Mouse (Mus musculus): Measurements from ENCODE around the gene Cnr2.

Cnr2 gene

DNA sequence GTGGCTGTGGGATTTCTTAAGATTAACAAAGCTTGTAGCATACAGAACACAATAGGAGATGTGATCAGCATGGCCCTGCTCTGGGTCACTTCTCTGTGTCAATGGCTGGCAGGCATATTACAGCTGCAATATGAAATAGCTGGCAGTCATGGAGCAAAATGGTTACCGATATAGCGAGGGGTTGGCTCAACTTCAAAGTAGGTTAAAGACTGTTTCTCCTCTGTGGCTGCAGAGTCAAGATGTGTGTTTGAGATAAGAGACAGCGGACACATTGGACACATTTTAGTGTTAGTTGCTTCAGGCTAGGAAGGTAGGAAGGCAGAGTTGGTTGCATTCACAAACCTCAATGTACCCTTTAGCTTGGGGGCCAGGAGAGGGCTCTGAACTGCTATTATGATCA lies 11.4 kb downstream of the Cnr2 start:
- no peak for DNase-seq (ENCODE audit: low spot score)

DNA sequence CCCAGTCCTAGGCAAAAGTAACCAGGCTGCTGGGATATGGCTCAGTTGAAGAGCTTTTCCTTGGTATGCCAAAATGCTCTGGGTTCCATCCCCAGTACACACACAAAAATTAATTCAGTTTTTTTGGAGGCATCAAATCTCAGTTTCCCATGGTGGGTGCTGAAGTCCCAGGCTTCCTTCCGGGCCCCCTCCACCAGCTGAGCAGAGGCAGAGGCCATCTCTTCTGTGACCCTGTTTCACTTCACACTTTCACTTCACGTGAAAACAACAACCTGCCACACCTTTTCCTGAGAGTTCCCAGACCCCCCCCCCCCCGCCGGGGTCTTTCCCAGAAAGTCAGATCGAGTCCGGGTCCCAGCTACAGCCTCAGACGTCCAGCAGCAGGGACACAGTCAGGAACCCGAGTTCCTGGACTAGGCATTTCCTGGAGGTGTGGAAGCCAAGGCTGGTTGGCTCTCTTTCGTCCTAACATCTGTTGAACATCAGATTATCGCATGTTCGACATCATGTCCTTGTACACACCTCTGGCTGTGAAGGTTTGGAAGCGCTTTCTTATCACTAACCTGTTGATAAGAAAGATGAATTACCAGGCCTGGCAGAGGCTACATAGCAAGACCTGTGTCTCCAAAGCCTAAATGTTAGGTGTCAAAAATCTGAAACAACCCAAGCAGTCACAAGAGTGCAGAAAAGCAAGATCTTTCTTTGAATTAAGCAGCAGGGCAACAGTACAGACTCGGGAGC lies 14.3 kb downstream of the Cnr2 start:
- DNase-seq (ENCODE audit: low spot score): no peak

DNA sequence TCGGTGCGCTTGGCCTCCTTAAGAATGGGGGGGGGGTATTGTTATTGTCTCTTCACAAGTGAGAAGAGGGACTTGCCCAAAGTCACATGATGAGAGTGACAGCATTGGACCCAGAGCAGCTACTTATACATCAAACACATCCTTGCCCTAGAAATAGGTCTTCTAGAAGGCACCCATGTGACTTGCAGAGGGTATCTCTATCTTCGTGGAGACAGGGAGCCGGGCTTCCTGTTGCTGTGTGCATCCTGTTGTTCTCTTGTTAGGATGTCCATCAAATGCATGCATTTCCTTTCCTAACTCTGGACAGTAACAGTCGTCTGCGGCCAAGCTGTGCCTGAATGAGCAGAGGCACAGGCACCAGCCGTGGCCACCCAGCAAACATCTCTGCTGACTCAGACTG lies 16.3 kb downstream of the Cnr2 start:
- DNase-seq (ENCODE audit: low spot score): no peak

DNA sequence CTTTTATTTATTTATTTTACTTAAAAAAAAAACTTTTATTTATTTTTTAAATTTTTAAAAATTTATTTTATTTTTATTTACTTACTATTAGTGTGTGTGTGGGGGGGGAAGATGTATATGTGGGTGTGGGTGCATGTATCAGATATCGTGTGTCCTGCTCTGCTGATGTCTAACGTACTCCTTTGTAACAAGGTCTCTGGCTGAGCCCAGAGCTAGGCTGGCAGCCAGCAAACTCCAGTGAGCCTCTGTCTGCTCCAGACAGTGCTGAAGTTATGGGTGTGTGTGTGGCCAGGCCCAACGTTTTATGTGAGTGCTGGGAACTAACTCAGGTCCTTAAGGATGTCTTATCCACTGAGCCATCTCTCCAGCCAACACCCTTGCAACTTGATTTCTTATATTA lies 17.0 kb downstream of the Cnr2 start:
- DNase-seq (ENCODE audit: low spot score): no peak

DNA sequence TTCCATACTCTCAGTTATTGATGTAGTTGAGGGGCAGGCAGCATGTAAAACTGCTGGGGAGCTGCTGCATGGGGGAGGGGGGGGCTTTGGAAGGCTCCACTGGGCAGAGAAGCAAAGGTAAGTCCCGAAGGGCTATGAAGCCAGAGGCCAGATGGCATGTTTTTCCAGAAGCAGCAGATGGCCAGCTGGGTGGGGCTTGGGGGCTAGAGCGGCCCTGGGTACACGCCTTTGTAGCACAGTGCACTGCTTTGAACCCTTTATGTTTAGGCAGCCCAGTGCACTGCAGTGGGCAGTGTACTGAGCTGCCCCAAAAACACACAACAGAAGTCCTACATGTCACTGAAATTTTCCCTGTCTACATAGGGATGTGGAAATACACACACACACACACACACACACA lies 17.6 kb downstream of the Cnr2 start:
- no peak for DNase-seq (ENCODE audit: low spot score)

DNA sequence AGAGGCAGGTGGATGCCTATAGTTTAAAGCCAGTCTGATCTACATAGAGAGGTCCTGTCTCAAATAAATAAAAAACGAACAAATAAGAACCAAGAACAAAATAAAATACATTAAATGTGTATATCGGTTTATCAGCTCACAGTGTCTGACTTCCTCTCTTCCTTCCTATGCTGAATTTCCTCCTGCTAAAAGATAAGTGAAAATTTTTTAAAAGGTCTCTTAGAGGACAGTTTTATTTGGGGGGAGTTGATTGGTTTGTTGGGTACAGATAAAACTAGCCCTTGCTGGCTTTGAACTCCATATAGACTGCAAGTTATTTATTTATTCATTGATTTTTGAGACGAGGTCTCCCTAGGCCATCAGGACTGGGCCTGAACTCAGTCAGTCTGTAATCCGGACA lies 18.2 kb downstream of the Cnr2 start:
- no peak for DNase-seq (ENCODE audit: low spot score)

DNA sequence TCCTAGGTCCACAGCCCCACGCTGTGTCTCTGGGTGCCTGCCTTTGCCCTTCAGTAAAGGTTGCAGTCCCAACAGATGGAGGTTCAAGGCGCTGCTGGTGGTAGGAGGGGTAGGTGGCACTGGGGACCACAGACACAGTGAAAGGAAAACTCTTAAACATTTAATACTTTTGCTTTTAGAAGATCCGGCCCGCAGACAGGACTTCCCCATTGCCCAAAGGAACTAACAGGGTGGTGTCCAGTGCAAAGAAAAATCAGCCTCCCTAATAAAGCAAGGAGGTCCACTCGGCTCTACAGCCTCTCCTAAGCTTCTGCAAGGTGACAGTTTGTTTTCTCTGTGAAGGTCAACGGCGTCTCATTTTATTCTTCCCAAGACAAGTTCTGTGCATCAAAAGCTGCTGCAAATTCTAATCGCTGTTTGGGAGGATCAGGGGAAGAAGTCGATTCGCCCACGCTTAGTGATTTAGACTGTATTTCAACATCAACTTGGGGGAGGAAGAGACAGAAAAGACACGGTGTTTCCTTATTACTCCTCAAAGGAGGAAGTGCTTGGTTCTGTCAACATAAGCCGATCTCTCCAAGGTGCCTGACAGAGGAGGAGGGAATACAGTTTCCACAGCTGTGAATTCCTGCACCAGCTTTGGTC lies 23.6 kb downstream of the Cnr2 start:
- no peak for DNase-seq (ENCODE audit: low spot score)

DNA sequence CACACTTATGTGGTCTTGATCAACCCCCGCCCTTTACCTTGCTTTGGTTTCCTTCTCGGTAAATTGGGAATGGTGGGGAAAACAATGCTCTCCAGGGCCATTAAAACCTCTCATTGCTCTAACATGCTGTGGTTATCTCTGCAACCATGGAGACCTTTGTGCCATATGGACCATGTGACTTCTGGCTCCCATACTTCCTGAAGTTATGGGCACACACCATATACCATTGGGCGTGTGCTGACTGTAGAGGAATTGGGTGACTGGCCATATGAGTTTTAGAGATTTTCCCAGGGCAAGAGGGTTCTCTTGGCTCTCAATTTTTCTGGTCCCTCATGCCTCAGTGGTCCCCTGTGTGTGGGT lies 24.1 kb downstream of the Cnr2 start:
- DNase-seq (ENCODE audit: low spot score): no peak

DNA sequence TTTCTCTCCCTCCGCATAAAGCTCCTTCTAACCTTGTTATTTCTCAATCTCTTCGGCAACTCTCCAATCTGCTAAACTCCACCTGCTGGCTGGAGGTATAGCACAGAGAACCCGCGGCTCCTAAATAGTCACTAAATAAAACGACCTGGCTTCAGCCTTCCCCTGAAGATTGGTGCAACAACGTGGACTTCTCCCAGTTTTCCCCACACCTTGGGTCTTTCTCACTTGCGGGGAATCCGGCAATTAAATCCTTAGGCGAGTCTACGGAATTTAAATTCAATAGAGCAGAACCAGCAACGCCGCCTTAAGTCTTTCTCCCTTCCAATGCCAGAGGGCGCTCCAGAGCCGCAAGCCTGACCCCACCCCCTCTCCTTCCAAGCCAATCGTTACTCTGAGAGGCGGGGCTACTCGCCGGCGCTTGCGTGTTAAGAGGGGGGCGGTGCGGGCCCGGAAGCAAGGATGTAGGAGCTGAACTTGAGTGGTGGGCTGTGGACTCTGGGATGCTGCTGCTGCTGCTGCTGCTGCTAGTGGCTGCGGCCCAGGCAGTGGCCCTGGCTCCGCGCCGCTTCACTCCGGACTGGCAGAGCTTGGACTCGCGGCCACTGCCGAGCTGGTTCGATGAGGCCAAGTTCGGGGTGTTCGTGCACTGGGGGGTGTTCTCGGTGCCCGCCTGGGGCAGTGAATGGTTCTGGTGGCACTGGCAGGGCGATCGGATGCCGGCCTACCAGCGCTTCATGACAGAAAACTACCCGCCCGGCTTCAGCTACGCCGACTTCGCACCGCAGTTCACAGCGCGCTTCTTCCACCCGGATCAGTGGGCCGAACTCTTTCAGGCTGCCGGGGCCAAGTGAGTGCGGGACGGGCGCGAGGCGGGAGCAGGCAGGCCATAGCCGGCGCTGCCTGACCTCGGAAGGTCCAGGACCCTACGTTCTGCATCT lies 25.4 kb downstream of the Cnr2 start, which contains the start of gene Fuca1:
Gene Fuca1, plus strand, starts transcription at position 432 of the 938 bp plus-strand sequence.
- DNase-seq (ENCODE audit: low spot score): peak; percentile 97

DNA sequence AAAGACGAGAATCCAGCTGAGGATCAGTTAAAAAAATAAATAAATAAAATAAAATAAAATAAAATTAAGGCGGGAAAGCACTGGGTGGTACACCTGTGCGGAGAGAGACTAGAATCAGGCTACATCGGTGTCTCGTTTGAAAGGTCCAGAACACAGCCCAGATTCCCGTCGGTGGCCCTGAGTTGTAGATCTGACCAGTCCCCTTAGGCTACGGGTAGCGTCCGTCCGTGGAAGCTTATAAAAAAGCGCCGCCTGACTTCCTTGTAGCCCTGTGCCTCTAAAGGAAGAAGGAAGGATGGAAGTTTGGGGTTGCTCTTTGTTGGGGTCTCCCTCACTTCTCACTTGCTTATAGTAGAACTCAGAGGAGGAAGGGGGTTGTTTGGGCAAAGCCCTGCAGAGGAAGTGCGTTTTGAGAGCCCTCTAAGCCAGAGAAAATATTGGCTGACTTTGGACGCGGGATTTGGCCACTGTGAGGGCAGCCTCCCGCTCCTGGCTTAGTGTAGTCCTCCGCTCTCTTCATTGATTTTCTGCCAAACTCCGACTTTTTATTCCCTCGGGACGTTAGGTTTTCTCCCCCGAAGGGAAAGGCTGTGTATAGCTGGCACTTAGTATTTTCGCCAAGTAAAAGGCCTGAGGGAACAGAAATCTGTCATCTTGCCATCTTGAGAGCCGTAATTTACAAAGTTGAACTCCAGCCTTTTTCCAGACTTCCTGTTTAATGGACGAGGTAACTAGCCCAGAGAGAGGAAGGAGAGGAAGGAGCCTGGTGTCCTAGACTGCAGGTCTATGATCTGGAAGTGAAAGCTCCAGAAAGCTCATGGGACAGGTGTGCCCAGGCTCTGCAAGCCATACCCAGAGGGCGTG lies 26.3 kb downstream of the Cnr2 start:
- no peak for DNase-seq (ENCODE audit: low spot score)

DNA sequence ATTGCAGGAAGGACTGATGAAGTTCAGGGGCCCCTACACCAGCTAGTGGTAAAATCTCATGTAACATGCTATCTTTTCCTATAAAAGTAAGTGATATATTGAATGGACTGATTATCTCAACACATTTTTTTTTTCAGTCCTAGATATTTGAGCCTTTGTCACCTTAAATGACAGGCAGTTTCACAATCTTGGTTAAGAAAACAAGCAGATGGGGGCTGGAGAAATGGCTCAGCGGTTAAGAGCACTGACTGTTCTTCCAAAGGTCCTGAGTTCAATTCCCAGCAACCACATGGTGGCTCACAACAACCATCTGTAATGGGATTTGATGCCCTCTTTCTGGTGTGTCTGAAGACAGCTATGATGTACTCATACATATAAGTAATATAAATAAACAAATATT lies 27.0 kb downstream of the Cnr2 start:
- DNase-seq (ENCODE audit: low spot score): no peak

DNA sequence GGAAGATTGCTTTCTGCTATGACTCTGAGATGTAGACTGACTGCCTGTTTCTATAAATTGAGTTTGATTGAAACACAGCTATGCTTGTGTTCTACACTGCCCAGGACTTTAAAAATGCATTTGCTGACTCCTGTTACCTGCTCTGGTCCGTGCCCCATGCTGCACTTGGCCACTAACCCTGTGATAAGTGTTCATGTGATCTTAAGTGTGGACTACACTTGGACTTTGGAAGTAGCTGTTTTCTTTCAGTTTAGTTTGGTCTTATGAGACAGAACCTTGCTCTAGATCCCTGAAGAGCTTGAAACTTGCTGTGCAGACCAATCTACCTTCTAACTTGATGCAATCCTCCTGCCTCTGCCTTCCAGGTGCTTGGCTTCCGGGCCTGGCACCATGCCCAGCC lies 29.2 kb downstream of the Cnr2 start:
- DNase-seq (ENCODE audit: low spot score): no peak

DNA sequence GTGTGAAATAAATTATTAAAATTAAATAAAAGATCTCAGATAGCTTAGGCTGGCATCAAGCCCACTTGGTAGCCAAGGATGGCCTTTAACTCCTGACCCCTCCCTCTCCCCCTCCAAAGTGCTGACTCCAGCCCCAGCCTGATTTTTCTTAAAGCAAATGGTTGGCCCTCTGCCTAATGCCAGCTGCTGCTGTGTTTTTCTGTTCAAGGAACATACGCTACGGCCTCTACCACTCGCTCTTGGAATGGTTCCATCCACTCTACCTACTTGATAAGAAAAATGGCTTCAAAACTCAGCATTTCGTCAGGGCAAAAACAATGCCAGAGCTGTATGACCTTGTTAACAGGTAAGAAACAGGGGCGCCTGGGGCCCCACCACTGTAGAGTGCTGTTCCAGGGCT lies 30.1 kb downstream of the Cnr2 start:
- DNase-seq (ENCODE audit: low spot score): no peak

DNA sequence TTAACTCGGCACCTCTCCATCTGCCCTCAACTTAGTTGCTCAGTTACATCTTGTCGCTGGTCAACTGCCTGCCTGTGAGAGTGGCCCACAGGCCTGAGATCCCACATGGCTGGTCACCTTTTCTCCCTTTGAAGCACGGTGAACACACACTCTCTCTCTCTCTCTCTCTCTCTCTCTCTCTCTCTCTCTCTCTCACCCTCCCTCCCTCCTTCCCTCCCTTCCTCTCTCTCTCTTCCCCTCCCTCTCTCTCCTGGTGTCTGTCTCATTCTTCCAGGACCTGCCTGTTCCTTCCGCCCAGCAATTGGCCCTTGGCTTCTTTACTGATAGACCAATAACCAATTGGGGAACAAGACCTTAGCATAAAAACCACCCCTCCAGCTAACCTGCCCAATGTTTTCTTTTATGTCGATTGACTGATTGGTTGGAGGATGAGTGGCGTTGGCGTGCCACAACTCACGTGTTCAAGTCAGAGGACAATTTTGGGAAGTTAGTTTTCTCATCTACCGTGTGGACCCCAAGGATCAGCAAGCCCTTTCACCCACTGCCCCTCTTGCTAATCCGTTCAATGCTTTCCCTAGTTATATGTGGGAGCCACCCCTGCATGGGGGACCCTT lies 31.1 kb downstream of the Cnr2 start:
- no peak for DNase-seq (ENCODE audit: low spot score)

DNA sequence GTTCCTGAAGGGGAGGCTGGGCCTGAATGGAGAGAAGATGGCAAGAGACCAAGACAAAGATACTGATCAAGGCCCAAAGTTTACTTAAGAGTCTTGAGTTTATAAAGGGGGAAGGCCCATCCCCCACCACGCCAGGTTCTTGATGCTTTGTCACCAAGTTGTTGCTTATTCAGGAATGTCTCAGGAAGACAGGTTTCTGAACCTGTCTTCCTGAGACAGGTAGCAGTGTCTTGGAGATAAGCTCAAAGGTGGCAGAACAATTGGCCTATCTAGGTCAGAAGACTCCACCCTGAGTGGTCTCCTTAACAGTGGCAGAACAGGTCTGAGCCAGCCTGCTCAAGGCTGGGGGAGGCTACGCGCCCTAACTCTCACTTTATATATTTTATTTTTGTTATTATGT lies 31.7 kb downstream of the Cnr2 start:
- no peak for DNase-seq (ENCODE audit: low spot score)

DNA sequence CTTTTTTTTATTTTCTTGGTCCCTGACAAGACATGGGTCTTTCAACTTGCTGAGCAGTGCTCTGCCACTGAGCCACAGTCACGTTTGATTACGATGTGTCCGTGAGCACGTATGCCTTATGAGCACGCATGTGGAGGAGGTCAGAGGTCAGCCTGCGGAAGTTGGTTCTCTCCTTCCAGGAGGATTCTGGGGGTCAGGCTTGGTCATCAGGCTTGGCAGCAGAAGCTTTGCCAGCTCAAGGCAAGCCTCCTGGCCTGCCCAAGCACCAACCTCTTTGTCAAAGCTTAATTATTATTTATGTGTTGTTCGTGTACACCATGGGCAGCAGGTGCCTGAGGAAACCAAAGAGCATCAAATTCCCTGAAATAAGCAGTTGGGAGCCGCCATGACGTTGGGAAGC lies 33.2 kb downstream of the Cnr2 start:
- DNase-seq (ENCODE audit: low spot score): no peak

DNA sequence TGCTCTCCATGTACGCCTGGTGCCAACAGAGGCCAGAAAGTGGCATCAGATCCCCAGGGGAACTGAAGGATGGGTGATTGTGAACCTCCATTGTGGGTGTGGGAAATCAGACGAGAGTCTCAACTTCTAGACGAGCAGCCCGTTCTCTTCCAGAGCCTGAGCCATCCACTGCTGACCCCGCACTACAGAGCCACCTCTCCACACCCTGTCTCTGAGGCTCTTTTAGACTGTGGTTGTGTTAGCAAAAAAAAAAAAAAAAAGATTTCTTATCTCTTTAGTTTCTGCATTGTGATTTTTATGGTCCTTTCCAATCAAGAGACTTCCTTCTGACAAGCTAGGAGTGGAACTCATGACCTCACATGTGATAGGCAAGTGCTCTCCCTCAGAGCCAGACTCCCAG lies 34.2 kb downstream of the Cnr2 start:
- no peak for DNase-seq (ENCODE audit: low spot score)

DNA sequence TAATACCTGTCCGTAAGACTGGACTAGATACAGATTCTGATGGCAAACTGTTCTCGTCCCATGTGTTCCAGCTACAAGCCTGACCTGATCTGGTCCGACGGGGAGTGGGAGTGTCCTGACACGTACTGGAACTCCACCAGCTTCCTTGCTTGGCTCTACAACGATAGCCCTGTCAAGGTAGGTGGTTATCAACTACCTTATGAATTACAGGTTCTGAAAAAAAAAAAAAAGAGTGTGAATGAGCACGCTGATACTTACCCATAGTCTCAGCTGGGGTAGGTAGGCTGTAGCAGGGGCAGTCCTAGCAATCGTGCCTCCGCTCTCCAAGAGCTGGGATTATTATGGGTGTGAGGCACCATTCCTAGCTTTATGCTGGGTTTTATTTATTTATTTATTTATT lies 34.6 kb downstream of the Cnr2 start:
- DNase-seq (ENCODE audit: low spot score): no peak

DNA sequence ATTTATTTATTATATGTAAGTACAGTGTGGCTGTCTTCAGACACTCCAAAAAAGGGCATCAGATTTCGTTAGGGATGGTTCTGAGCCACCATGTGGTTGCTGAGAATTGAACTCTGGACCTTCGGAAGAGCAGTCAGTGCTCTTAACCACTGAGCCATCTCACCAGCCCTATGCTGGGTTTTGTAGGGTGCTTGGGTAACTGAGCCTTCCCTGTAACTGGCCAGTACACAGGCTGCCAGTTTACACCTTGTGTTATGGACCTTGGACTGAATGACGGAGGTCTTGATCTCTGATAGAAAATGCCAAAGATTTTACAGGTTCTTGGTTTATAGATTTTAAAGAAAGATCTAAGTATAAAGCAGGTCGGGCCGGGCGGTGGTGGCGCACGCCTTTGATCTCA lies 35.0 kb downstream of the Cnr2 start:
- no peak for DNase-seq (ENCODE audit: low spot score)

DNA sequence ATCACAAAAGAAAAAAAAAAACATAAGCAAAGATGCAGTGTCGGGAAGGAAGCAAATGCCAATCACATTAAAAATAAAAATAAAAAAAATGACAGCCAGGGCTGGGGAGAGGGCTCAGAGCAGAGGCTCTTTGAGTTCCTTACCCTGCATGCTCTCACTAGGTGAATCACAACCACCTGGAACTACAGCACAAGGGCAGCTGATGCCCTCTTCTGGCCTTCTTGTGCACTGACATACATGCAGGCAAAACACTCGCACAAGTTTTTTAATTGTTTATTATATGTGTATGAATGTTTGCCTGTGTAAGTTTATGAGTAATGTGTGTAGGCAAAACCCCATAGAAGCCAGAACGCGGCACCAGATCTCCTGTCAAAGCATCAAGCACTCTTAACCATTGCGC lies 36.6 kb downstream of the Cnr2 start:
- no peak for DNase-seq (ENCODE audit: low spot score)

DNA sequence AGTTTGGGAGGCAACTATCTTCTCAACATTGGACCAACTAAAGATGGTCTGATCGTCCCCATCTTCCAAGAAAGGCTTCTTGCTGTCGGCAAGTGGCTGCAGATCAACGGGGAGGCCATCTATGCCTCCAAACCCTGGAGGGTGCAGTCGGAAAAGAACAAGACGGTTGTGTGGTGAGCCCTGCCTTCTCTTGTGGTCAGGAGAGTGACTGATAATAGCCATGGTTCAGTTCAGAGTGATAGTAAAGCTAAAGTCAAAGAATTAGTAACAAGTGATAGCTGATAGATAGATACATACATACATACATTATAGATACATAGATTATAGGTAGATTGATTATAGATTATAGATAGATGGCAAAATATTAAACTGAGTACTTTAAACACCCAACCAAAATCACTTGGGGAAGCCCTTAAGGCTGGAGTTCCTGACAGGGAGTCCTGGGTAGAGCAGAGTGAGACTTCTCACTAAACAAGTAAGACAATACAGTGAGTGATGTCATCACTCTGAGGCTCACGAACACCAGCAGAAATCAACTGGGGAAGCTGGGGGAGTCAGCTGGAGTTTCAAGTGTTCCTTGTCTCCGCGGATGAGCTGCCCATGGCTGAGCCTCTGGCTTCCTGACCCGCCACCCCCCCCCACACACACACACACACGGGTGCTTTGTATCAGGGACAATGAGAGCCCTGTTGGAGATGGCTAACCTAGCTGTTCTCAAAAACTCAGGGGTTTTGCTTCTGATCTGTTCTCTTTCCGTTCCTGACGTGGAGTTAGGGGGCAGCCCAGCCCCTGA lies 39.7 kb downstream of the Cnr2 start:
- DNase-seq (ENCODE audit: low spot score): no peak
